ENCODE assay signal across 7 mouse cellular contexts in genomic region chr15:82147611-82148111, GRCm38 (mm10). TPM values are rescaled to one million over a fixed set of nuclear protein-coding genes. Genes with fewer than 3 reads are reported as not detected.
DNase-seq lines count a peak whose midpoint lies in the region; ATAC-seq and TF ChIP-seq lines count a peak whose summit lies in the region.

No protein-coding gene starts in this region.

- H3K9me3 ChIP-seq in forebrain, postnatal 0 days (ENCODE audit: low read length): no peaks in the 10 kb centered on the region
- no peaks in the 10 kb centered on the region for H3K9me3 ChIP-seq in hindbrain, embryonic 14.5 days (ENCODE audit: control insufficient read depth, low read length)

- H3K4me3 ChIP-seq in forebrain, postnatal 0 days (ENCODE audit: low read depth, low read length): peak overlapping the region; percentile 73
- peak overlapping the region; percentile 91 for H3K4me3 ChIP-seq in hindbrain, embryonic 14.5 days (replicated peaks; ENCODE audit: low read length)
- H3K4me3 ChIP-seq in left cerebral cortex, adult 2 months: peak overlapping the region; percentile 89
- H3K4me3 ChIP-seq in small intestine, adult 2 months (ENCODE audit: low read depth, low read length): peak overlapping the region; percentile 82

- no peak for TF ChIP-seq CTCF in forebrain, postnatal 0 days (IDR thresholded peaks at IDR 0.05; ENCODE audit: low read depth)
- peak; percentile 29 for TF ChIP-seq CTCF in left cerebral cortex, adult 2 months (IDR thresholded peaks at IDR 0.05)
- peak; percentile 26; the same call in 1 of the 2 replicates for TF ChIP-seq CTCF in small intestine, adult 2 months (IDR thresholded peaks at IDR 0.05; ENCODE audit: extremely low read depth, insufficient read length, insufficient replicate concordance, low read depth, low read length)

- H3K27ac ChIP-seq in forebrain, postnatal 0 days (ENCODE audit: low read depth, low read length): peak overlapping the region; percentile 98
- H3K27ac ChIP-seq in hindbrain, embryonic 14.5 days: peak overlapping the region; percentile 99
- peak overlapping the region; percentile 97 for H3K27ac ChIP-seq in left cerebral cortex, adult 2 months
- H3K27ac ChIP-seq in small intestine, adult 2 months (ENCODE audit: insufficient read depth, low read depth, low read length): peak overlapping the region; percentile 75

- WGBS in forebrain, postnatal 0 days: 1% methylated on average over 41 of the region's 50 CpGs
- WGBS in hindbrain, embryonic 14.5 days: under 1% methylated on average over 44 of the region's 50 CpGs
- WGBS in small intestine, adult 2 months: 1% methylated on average over 50 of the region's 50 CpGs

- no peaks in the 10 kb centered on the region; the same call in 1 of the 2 replicates for H3K36me3 ChIP-seq in forebrain, postnatal 0 days (ENCODE audit: insufficient read depth)
- no peaks in the 10 kb centered on the region for H3K36me3 ChIP-seq in hindbrain, embryonic 14.5 days (replicated peaks; ENCODE audit: control insufficient read depth, insufficient read depth)
- no peaks in the 10 kb centered on the region for H3K36me3 ChIP-seq in small intestine, adult 2 months (ENCODE audit: control insufficient read depth, insufficient read depth, low read length)

- ATAC-seq in forebrain, postnatal 0 days: peak; percentile 5
- peak; percentile 1; the same call in 1 of the 2 replicates for ATAC-seq in hindbrain, embryonic 14.5 days (ENCODE audit: low FRiP score)

- peak overlapping the region; percentile 60 for H3K4me2 ChIP-seq in forebrain, postnatal 0 days (ENCODE audit: low read depth)
- H3K4me2 ChIP-seq in hindbrain, embryonic 14.5 days (replicated peaks): peak overlapping the region; percentile 88

- H3K9ac ChIP-seq in forebrain, postnatal 0 days: peak overlapping the region; percentile 83
- H3K9ac ChIP-seq in hindbrain, embryonic 14.5 days: peak overlapping the region; percentile 83

- H3K4me1 ChIP-seq in forebrain, postnatal 0 days (ENCODE audit: insufficient read depth): peaks cover 27% of the 10 kb centered on the region
- H3K4me1 ChIP-seq in hindbrain, embryonic 14.5 days (replicated peaks; ENCODE audit: control insufficient read depth, insufficient read depth, low read length): peaks cover 37% of the 10 kb centered on the region
- peaks cover 16% of the 10 kb centered on the region; the same call in 1 of the 2 replicates for H3K4me1 ChIP-seq in small intestine, adult 2 months (ENCODE audit: control insufficient read depth, insufficient read depth, insufficient read length, low read length)

- 0 out of 2 replicates have a peak, but pooled peaks have one; percentile 33 for TF ChIP-seq POLR2A in small intestine, adult 2 months (IDR thresholded peaks at IDR 0.05; ENCODE audit: low read depth, low read length)

- peak; percentile 60 for DNase-seq in R1 (ENCODE audit: low read depth, low spot score)
- DNase-seq in cerebellum, adult 18-20 months: peak; percentile 63 to 71
- no peak for DNase-seq in forebrain, postnatal 0 days
- peak; percentile 46 for DNase-seq in hindbrain, embryonic 14.5 days (ENCODE audit: low spot score)
- peak; percentile 53 to 64 for DNase-seq in left cerebral cortex, adult 2 months (ENCODE audit: extremely low spot score in 1 of 2, low spot score in 2 of 2)
- DNase-seq in mesoderm, embryonic 11.5 days (ENCODE audit: low read depth, low spot score): peak; percentile 77

- intact Hi-C loops in left cerebral cortex, adult 2 months (cut with DNase I): loop anchor here (2.0 kb wide), 1 partner anchor 17 kb away; no protein-coding TSS in a partner anchor

- H3K27me3 ChIP-seq in forebrain, postnatal 0 days (ENCODE audit: insufficient read depth, low read length): no peaks in the 10 kb centered on the region
- no peaks in the 10 kb centered on the region for H3K27me3 ChIP-seq in hindbrain, embryonic 14.5 days (ENCODE audit: control insufficient read depth, insufficient read depth, low read length)
- no peaks in the 10 kb centered on the region for H3K27me3 ChIP-seq in small intestine, adult 2 months (ENCODE audit: control insufficient read depth, insufficient read depth, low read length)

RNA-seq across cellular contexts. Expression of gene Srebf2, which starts 0.7 kb away (rescaled TPM):
- total RNA-seq in forebrain, postnatal 0 days (2014; rRNA removed): 121 and 171 TPM in 2 replicates
- polyA plus RNA-seq in forebrain, postnatal 0 days (2015; fragmentation: Nextera tagmentation; extraction: Ambion mirVana): 147 and 193 TPM in 2 replicates
- polyA plus RNA-seq in hindbrain, embryonic 14.5 days (2014; fragmentation: Nextera tagmentation; extraction: Ambion mirVana): 153 and 154 TPM in 2 replicates
- total RNA-seq in left cerebral cortex, adult 2 months (2021): 100 to 1,000 TPM; 187 to 202 TPM
- polyA plus RNA-seq in small intestine, adult 2 months (2012; rRNA removed): 144 and 240 TPM in 2 replicates

RNA-seq across cellular contexts. Expression of gene Ccdc134, which starts 19.9 kb away (rescaled TPM):
- 13.0 and 14.7 TPM in 2 replicates for total RNA-seq in forebrain, postnatal 0 days (2014; rRNA removed)
- 6.7 and 6.8 TPM in 2 replicates for polyA plus RNA-seq in forebrain, postnatal 0 days (2015; fragmentation: Nextera tagmentation; extraction: Ambion mirVana)
- 12.9 and 13.8 TPM in 2 replicates for polyA plus RNA-seq in hindbrain, embryonic 14.5 days (2014; fragmentation: Nextera tagmentation; extraction: Ambion mirVana)
- total RNA-seq in left cerebral cortex, adult 2 months (2021): 10 to 100 TPM; 11.2 to 18.3 TPM
- 5.6 and 6.9 TPM in 2 replicates for polyA plus RNA-seq in small intestine, adult 2 months (2012; rRNA removed)
